Mouse (Mus musculus): ENCODE measurements around the gene Zfp423. TPM values are rescaled to one million over a fixed set of nuclear protein-coding genes. Genes with fewer than 3 reads are reported as not detected.

Zfp423 gene
- polyA plus RNA-seq, 1 experiment from 2014 or later = 0.01 TPM

DNA sequence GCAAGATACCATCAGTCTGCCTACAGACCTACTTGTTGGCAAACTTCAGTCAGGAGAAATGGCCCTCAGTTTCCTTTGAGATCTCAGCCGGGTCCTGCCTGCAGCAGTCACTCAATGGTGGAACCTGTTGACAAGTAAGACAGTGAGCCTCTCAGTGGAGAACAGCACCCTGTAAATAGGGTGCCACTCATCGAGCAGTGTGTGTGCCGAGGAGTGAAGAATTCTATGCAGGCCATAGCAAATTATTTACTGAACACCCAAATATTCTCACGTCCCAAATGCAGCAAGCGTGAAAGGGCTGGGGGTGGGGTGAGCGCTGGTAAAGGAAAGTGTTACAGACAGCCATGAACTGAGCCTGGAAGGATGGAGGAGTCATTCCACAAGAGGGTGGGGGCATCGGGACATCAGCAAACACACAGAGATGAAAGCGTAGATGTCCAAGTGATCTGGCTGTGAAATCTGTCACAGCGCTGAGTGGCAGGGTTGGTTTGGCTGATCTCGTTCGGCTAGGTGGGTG is 323.1 kb downstream of the Zfp423 start:
- no peak for ATAC-seq
- H3K27me3 ChIP-seq = peaks cover 33% of the 10 kb centered on the region
- in situ Hi-C loops (cut with MboI; ENCODE audit: low pct_unique_long_range_greater_than_20kb) = no loop called here
- CTCF ChIA-PET = no interaction called here
- POLR2A ChIA-PET = no interaction called here
- TF ChIP-seq CTCF (IDR thresholded peaks at IDR 0.05) = no peak
- no peak for DNase-seq (ENCODE audit: low read depth, low spot score)

DNA sequence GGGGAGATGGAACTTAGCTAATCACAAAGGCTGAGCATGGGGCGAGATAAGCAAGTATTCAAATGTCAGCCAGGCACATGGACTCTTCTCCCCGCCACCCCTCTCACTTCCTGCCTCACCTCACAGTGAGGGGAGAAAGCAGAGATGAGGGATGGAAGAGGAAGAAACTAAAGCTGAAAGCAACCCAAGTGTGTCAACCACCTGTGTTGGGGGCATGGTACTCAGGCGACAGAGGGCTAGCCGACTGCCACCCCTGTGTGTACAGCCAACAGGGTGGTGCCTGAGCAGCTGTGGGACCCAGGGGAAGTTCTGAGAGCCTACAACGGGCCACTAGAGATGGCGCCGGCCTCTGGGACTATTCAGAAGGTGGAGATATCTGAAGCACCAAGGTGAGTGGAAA is 327.6 kb downstream of the Zfp423 start:
- DNase-seq (ENCODE audit: low read depth, low spot score) = no peak
- in situ Hi-C loops (cut with MboI; ENCODE audit: low pct_unique_long_range_greater_than_20kb) = no loop called here
- no peak for ATAC-seq
- H3K27me3 ChIP-seq = peaks cover 36% of the 10 kb centered on the region
- ChIA-PET CTCF (no interaction called here), POLR2A (no interaction called here)
- no peak for TF ChIP-seq CTCF (IDR thresholded peaks at IDR 0.05)

GRCm38 (mm10) chr8:87629656-87630055 is 329.7 kb downstream of the Zfp423 start:
- in situ Hi-C loops (cut with MboI; ENCODE audit: low pct_unique_long_range_greater_than_20kb) = no loop called here
- ChIA-PET CTCF (no interaction called here), POLR2A (interaction anchor here (0.6 kb wide), 1 partner anchor 874 kb away, joined by 3 read pairs; no protein-coding TSS in a partner anchor)
- H3K27me3 ChIP-seq = peaks cover 29% of the 10 kb centered on the region
- ATAC-seq = no peak
- TF ChIP-seq CTCF (IDR thresholded peaks at IDR 0.05) = no peak
- DNase-seq (ENCODE audit: low read depth, low spot score) = no peak

DNA sequence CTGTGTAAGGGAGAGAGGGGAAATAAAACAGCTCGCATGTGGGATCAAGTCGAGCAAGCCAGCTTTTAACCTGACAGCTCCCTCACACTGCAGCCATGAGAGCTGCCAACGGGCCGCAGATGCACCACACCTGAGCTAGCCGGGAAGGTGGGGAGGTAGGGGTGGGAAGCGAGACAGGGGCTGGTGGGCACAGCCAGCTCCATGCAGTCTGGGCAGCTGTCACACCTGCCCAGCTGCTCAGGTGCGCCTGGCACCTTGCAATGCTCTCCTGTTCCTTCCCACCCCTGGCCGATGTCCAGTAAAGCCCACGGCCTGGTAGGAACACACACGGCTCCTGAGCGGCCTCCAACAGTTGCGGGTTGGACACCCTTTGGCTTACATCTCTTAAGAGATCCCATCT is 338.2 kb downstream of the Zfp423 start:
- TF ChIP-seq CTCF (IDR thresholded peaks at IDR 0.05) = no peak
- POLR2A ChIA-PET = no interaction called here
- no peak for ATAC-seq
- H3K27me3 ChIP-seq = peaks cover 18% of the 10 kb centered on the region
- CTCF ChIA-PET = no interaction called here
- in situ Hi-C loops (cut with MboI; ENCODE audit: low pct_unique_long_range_greater_than_20kb) = no loop called here
- DNase-seq (ENCODE audit: low read depth, low spot score) = no peak

DNA sequence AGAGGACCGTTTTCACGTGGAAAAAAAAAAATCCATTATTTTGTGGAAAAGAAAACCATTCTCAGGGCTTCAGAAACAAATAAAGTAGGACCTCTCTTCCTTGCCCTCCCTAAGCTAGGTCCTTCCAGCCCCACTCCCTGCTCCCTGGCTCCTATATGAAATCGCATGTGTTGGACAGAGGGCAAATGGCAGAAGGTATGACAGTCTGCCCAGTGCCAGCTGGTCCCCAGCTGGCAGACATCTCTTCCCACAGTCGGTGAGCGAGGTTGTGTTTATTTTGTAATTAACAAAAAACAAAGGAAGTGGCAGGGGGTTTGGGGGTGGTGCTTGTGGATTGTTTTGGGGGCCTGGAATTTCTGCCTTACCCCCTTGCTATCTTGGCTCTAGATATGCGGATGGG is 339.2 kb downstream of the Zfp423 start:
- in situ Hi-C loops (cut with MboI; ENCODE audit: low pct_unique_long_range_greater_than_20kb) = no loop called here
- no peak for TF ChIP-seq CTCF (IDR thresholded peaks at IDR 0.05)
- CTCF ChIA-PET = no interaction called here
- ATAC-seq (no peak), DNase-seq (ENCODE audit: low read depth, low spot score) (no peak)
- peaks cover 24% of the 10 kb centered on the region for H3K27me3 ChIP-seq
- POLR2A ChIA-PET = no interaction called here

DNA sequence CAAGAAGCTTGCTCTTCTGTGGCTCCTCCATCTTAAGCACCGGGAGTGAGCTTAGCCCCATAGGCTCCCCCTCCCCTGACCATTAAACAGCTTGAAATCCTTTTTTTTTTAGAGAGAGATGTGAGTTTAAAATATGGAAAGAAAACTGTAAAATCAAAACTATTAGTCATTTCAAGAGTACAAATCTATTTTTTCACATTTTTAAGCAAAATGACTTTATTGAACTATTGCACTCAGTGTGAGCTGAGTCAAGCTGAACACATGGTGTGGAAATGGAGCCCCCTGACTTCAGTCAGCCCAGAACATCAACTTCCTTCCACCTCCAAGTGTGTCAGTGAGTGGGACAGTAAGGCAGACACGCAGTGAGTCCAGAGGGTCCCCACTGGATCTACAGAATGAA is 339.9 kb downstream of the Zfp423 start:
- DNase-seq (ENCODE audit: low read depth, low spot score) (no peak), ATAC-seq (no peak)
- ChIA-PET POLR2A (no interaction called here), CTCF (no interaction called here)
- peaks cover 27% of the 10 kb centered on the region for H3K27me3 ChIP-seq
- in situ Hi-C loops (cut with MboI; ENCODE audit: low pct_unique_long_range_greater_than_20kb) = no loop called here
- no peak for TF ChIP-seq CTCF (IDR thresholded peaks at IDR 0.05)

DNA sequence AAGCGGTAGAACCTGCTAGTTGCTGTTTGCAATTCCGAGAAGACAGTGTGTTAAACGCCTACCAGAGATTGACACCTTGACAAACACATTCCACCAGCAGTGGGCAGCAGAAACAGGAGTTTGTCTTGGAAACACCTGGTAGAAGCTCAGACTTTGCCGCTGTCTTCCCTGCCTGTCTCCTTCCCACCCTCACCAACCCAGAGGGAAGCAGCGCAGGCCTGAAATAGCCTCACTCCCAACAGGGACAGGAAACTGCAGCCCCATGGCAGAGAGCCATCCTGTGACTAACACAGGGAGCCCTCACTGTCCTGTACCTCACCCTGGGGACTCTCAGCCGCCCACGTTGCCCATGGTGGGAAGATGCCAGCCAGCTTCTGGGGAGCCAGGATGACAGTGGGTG is 340.3 kb downstream of the Zfp423 start:
- in situ Hi-C loops (cut with MboI; ENCODE audit: low pct_unique_long_range_greater_than_20kb) = no loop called here

DNA sequence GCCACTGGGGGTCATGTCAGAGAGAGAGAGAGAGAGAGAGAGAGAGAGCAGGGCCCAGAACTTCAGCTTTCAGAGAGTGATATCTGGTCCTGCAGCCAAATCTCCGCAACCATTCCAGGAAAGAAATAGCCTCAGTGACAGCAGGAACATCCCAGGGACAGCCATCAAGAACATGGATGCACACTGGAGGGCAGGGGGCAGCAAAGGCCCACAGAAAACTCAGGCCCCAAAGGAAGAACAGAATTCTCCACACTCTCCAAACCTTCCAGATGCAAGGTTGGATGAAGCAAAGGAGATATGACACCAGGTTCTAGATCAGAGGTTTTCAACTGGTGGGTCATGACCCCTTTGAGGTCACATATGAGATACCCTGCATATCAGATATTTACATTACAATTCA is 345.7 kb downstream of the Zfp423 start:
- TF ChIP-seq CTCF (IDR thresholded peaks at IDR 0.05) = no peak
- in situ Hi-C loops (cut with MboI; ENCODE audit: low pct_unique_long_range_greater_than_20kb) = no loop called here
- DNase-seq (ENCODE audit: low read depth, low spot score) (no peak), ATAC-seq (no peak)
- CTCF ChIA-PET = no interaction called here
- peaks cover 31% of the 10 kb centered on the region for H3K27me3 ChIP-seq
- POLR2A ChIA-PET = no interaction called here

More for the DNA sequence above, 340.3 kb downstream of the Zfp423 start:
- DNase-seq (ENCODE audit: low read depth, low spot score) (no peak), ATAC-seq (no peak)
- no peak for TF ChIP-seq CTCF (IDR thresholded peaks at IDR 0.05)
- ChIA-PET CTCF (no interaction called here), POLR2A (no interaction called here)
- peaks cover 27% of the 10 kb centered on the region for H3K27me3 ChIP-seq

Other genes starting within 250 kb of the Zfp423 start
- gene Cnep1r1, start 159.2 kb upstream of the Zfp423 start, polyA plus RNA-seq (2021) = 47.1 TPM
- 49.3 TPM for gene Heatr3, start 178.3 kb upstream of the Zfp423 start, polyA plus RNA-seq (2021)
- 25.1 TPM for gene Tent4b, start 239.6 kb upstream of the Zfp423 start, polyA plus RNA-seq (2021)